Mouse (Mus musculus) skeletal muscle tissue, adult 2 months (tissue): ENCODE data around the gene Cacna2d1.

Source experiments
- DNase-seq: peaks from one replicate; pipeline ENCODE4 v3.0.0-alpha.2; 2012; ENCODE audit warnings: low read depth, low spot score

Gene Cacna2d1

GRCm38 (mm10) chr5:16047452-16048191 lies 113.1 kb downstream of the Cacna2d1 start:
- DNase-seq = peak; percentile 46

GRCm38 (mm10) chr5:16056795-16057194 lies 122.3 kb downstream of the Cacna2d1 start:
- DNase-seq = no peak

- no peak for DNase-seq
These were observed 128.3 kb downstream of the Cacna2d1 start for GRCm38 (mm10) chr5:16062773-16063172.

- no peak for DNase-seq
These were observed 128.8 kb downstream of the Cacna2d1 start for GRCm38 (mm10) chr5:16063273-16063672.

GRCm38 (mm10) chr5:16063949-16064348 lies 129.5 kb downstream of the Cacna2d1 start:
- DNase-seq = no peak

- no peak for DNase-seq
These were observed 131.3 kb downstream of the Cacna2d1 start for GRCm38 (mm10) chr5:16065816-16066215.

GRCm38 (mm10) chr5:16082253-16082652 lies 147.8 kb downstream of the Cacna2d1 start:
- no peak for DNase-seq

GRCm38 (mm10) chr5:16086979-16087902 lies 152.8 kb downstream of the Cacna2d1 start:
- DNase-seq = no peak

- no peak for DNase-seq
These were observed 153.5 kb downstream of the Cacna2d1 start for GRCm38 (mm10) chr5:16087995-16088394.

GRCm38 (mm10) chr5:16092540-16092939 lies 158.0 kb downstream of the Cacna2d1 start:
- peak; percentile 15 for DNase-seq

GRCm38 (mm10) chr5:16093071-16093693 lies 158.7 kb downstream of the Cacna2d1 start:
- peak; percentile 24 for DNase-seq

GRCm38 (mm10) chr5:16095345-16095744 lies 160.9 kb downstream of the Cacna2d1 start:
- no peak for DNase-seq

- DNase-seq = no peak
These were observed 164.3 kb downstream of the Cacna2d1 start for GRCm38 (mm10) chr5:16098766-16099165.

- no peak for DNase-seq
These were observed 167.3 kb downstream of the Cacna2d1 start for GRCm38 (mm10) chr5:16101820-16102219.

- no peak for DNase-seq
These were observed 171.2 kb downstream of the Cacna2d1 start for GRCm38 (mm10) chr5:16105701-16106100.

GRCm38 (mm10) chr5:16110643-16111042 lies 176.2 kb downstream of the Cacna2d1 start:
- DNase-seq = no peak

- DNase-seq = no peak
These were observed 179.4 kb downstream of the Cacna2d1 start for GRCm38 (mm10) chr5:16113879-16114278.

GRCm38 (mm10) chr5:16121334-16121733 lies 186.8 kb downstream of the Cacna2d1 start:
- DNase-seq = no peak

- DNase-seq = no peak
These were observed 187.6 kb downstream of the Cacna2d1 start for GRCm38 (mm10) chr5:16122110-16122509.

GRCm38 (mm10) chr5:16134286-16135094 lies 200.0 kb downstream of the Cacna2d1 start:
- DNase-seq = no peak

- no peak for DNase-seq
These were observed 201.5 kb downstream of the Cacna2d1 start for GRCm38 (mm10) chr5:16135986-16136385.
